Mouse (Mus musculus): ENCODE data around the gene Rnase10.
"Not testable (repeated sequence)": the region's sequence is repeated elsewhere in the genome, so short reads cannot be mapped to it uniquely, and the experiment has no call there.

The Rnase10 gene

DNA sequence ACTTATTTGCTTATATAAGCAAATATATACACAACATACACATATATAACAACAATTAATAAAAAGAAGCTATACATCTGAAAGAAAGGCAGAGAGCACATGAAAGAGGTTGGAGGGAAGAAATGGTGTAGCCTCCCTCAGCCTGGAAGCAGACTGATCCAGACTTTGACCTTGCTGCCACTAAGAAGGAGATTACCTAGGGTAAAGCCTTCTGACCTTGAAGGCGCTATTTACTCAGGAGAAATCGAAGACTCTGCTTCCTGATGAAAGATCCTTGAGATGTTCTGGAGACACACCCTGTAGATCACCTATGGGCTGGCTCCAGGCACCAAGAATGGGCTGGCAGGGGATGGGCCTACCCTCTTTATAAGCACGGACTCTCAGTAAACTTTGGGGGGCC is 7.2 kb downstream of the Rnase10 start:
- DNase-seq: not testable (repeated sequence)

DNA sequence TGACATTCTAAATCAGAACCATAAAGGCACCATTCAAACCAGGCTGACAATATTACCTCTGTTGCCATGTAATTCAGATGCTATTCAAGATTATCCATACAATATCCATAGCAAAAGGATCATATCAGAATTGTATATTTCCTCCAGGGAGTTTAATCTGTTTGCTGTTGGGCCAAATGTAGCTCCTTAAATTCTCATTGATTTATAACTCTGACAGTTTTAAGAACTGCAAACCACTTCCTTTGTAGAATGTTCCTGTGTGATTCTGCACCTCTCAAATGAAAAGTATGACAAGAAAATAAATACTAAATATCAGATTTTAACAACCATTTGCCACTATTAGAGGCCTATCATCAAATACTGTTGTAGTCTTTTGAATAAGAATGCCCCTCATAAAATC is 8.2 kb downstream of the Rnase10 start:
- DNase-seq: no peak

DNA sequence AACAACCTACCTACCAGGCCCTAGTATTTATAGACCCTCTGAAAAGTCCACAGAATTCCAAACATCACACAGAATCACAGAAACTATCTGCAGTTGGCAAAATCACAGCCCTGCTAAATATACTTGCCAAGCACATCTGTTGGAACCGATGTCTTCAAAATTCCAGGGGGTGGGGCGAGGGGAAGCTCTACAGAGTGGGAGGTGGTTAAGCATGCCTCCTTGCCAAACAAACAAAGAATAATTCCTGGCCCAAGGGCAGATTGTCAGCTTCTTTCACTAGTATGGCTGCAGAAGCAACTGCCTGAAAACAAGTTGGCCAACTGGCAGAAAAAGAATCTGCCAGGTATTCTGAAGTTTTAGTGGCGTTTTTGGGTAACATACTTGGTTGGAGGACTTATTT is 9.7 kb downstream of the Rnase10 start:
- DNase-seq: peak; percentile 96

DNA sequence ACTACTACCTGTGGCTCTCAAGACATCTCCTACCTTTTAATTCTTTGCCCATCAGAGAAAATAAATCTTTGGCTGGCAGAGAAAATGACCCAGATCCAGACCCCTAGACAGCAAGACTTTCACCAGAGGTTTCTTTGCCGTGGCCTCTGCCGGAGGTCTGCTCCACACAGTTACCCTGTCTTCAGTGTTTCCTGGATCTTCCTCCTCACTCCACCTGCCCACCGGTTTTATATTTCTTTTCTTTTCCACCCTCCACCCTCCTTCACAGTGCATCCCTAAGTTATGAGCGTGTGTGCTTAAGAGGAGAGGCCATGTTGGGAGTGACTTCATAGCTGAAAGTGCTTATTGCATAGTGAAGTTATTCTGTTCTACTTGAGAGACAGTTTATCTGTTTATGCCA is 15.9 kb downstream of the Rnase10 start:
- no peak for DNase-seq

DNA sequence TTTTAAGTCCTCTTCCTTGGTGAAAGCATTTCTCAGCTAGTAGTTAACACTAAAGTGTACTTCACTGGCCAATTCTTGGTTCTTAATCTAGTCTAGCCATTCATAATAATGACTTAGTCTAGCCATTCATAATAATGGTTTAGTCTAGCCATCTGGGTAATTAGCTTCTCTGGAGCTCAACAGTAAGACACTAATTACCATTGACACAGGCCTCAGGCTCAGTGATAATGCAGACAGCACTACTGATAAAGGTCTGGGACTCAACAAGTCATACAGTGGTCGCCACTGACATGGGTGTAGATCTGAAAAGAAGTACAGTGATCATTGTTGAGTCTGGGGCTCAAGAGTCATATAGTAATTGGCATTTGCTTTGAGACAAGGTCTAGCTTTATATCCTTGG is 17.3 kb downstream of the Rnase10 start:
- no peak for DNase-seq

DNA sequence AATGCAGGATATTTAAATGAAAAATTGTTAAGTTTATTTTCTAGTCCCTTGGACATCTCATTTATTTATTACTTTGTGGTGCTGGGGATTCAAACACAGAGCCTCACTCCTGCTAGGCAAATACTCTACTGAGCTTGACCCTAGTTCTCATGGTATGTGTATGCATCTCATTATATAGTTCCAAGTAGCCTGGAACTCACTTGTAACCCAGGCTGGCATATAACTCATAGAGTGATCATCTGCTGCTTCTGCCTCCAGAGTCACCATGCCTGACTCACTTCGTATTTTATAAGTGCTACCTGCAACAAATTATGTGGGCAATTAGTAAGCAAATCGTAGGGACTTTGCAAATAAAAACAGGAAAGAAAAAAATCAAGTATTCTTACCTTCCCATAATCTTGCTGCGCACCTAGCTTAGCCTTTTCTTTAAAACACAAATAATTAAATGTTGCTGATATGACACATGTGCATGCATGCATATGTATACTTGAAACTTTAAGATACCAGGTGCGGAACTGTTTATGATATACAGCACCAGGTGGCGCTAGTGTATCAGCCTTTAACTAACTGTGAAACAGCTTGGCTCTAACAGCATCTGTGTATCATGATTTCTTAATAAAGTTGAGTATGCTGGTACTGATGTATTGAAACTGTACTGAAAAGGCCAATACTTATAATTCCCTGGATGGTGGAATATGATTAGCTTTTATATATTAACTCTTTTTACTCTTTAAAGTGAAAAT is 19.0 kb downstream of the Rnase10 start:
- peak; percentile 92 for DNase-seq

DNA sequence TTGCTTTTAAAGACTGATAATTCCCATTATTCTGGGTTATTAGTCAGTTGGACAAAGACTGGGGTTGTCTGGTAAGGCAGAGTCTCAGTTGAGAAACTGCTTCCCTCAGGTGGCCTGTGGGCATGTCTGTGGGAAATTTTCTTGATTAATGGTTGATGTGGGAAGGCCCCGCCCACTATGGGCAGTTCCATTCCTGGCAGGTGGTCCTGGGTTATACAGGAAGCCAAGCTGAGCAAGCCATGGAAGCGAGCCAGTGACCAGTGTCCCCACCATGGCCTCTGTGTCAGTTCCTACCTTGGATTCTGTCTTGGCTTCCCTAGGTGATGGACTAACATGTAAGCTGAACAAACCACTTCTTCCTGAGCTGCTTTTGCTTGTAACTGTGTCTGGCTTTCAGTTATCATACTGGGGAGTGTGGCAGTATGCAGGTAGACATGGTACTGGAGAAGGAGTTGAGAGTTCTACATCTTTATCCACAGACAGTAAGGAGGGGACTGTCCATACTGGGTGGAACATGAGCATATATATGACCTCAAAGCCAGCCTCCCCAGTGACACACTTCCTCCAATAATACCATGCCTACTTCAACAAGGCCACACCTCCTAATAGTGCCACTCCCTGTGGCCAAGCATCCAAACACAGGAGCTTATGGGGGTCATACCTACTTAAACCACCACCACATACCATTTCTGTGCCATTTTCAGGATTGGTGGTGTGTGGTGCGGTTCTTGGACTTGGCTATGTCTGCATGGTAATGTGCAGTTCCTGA is 20.0 kb downstream of the Rnase10 start:
- DNase-seq: peak; percentile 87

DNA sequence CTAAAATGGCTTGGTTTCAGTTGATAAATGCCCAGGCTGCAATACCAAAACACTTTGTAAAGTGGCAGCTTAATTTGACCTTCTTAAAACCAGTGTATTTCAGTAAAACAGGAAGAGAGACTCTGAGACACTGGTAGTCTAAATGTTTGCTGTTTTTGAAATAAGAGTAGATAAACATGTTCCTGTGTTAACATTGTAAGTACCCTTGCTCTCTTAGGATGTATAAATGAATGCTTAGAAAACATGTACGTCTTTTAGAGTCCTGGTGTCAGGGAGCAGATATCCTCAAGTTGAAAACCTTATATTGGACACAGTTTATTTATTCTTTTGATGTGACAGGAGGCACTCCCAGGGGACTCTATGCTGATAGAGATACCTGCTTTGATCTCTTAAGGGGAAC is 27.7 kb downstream of the Rnase10 start:
- DNase-seq: peak; percentile 4

DNA sequence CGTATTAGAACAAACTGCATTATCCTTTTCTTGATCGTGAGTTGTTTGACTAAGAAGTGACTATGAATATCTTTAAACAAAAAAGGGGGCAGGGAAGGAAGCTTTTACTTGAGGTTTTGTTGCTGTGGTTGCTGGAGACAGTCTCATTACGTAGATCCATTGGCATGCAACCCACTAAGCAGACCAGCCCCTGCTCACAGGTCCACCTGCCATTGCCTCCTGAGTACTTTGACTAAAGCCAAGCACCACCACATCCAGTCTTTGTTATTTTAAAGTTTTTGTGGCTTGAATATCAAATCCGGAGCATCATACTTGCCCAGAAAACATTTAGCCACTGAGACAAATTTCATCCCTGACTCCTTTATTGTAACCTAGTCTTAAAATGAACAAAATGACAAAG is 28.7 kb downstream of the Rnase10 start:
- DNase-seq: peak; percentile 11

DNA sequence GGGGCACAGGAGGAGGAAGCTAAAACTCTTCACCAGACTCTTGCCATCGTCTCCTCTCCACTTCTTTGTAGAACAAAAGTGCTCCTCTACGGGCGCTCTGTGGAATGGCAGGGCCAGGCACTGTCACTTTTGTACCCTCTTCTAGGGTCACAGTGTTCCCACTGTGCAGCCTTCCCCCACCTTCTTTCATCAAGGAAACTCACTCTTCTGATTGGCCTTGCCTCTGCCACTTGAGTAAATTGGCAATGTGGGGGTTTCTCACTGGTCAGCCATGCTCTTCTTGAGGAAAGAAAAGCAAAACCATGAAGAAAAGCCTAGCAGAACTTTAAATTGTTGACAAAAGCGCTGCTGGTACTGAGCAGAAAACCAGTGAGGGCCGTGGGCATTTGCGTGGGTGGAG is 34.2 kb downstream of the Rnase10 start, which contains the start of gene Rnase9:
TSS of gene Rnase9 (minus strand) at position 101 of the 400 bp plus-strand sequence.
- peak; percentile 51 for DNase-seq

DNA sequence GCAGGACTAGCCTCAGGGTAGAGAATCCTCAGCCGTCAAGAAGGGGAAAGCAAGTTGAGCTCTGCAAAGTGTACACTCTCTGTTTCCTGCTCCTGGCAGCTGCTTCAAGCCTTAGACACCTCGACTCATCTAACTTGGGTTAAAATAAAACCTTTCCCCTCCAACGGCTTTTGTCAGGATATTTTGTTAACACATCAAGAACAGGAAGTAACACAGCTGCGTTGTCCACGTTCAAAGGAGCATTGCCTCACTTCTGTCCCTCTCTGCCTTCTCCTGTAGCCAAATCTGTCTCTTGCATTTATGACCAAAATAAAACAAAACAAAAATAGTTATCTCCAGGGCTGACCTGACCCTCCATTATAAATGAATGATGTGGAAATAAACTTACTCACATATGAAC is 40.3 kb downstream of the Rnase10 start:
- DNase-seq: peak; percentile 66

DNA sequence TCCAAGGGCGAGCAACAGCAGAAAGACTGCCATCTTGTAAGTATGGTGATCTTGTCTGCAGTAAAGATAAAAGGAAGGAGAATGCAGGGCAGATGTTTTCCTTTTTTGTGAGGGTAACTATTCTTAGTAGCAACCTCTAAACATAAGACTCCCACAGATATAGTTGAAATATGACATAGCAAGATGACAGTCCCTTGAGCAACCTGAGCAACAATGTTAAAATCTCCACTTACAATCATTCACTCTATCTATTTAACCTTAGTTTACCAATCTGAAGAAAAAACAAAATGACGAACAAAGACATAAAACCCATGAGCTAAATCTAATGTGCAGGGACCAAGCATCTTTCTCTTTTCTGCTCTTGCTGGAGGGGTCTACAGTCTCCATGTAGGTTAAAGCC is 42.5 kb downstream of the Rnase10 start, which contains the start of gene Rnase11:
TSS of gene Rnase11 (minus strand) at position 101 of the 400 bp plus-strand sequence.
- DNase-seq: no peak

DNA sequence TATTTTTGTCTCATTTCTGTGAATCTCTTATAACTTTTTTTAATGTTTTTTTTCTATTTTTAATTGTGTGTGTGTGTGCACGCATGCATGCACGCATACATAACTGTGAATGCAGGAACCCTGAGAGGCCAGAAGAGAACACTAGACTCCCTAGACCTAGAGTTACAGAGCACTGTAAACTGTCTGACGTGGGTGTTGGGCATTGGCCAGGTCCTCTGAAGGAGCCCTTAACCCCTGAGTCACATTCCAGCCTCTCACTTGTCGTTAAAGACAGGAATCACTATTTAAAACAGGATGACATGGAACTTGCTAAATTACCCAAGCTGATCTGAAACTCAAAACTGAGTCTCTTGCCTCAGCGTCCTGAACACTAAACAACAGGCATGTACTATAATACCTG is 44.4 kb downstream of the Rnase10 start:
- DNase-seq: peak; percentile 39

DNA sequence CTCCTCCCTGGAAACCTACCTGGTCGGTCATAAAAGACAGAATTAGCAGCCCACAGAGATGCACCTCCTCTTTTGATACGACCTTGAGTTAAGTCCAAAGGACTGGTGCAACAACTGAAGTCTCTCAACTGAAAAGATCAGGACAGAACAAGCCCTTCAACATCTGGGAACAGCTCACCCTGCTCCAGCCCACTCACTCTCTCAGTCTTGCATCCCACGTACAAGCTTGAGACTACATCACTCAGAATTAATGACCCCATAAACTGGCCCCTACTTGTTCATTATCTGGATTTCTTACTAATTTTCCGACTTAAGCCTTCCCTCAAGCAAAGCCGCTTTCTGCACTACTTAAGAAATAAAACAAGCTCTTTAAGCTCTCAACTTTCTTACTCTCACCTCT is 45.6 kb downstream of the Rnase10 start:
- DNase-seq: no peak

DNA sequence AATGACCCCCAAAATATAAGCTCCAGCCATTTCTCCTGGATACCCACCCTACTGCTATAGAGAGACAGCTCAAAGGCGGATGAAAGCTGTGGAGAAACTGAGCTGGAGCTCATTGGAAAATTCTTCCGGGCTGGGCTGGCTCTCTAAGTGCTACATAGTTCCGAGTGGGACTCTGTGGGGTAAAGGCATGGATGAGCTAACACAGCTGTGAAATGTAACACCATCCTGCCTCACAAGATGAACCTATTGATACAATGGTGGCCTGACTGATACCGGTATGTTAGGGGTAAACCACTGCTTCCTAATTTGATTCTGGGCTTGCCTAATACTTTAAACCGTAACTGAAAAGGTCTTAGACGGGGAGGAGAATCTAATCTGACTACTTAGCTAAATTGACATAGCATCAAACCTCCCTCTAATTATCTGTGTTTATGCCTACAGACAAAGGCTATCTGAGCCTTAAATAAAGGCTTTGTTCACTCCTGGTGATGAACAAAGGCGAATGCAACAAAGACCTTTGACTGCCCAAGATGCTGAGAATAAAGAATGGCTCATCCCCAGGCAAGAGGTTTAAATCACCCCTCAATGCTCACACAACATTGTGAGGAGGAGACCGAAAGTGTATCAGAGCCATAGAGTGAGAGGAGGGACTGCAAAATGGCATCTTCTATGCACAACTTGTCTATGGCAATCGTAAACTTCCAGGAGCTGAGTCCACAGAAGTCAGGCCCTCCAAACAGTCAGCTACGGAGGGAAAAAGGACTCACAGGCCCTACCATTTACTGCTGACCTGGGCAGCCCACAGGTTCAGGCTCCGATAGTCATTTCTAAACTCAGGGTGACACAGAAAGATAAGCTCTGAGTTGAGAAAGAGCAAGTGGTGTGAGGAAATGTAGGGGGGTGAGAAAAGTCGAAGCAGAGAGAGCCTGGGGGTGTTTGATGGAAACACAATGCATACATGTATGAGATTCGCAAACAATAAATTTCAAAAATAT is 47.0 kb downstream of the Rnase10 start:
- peak; percentile 64 for DNase-seq

DNA sequence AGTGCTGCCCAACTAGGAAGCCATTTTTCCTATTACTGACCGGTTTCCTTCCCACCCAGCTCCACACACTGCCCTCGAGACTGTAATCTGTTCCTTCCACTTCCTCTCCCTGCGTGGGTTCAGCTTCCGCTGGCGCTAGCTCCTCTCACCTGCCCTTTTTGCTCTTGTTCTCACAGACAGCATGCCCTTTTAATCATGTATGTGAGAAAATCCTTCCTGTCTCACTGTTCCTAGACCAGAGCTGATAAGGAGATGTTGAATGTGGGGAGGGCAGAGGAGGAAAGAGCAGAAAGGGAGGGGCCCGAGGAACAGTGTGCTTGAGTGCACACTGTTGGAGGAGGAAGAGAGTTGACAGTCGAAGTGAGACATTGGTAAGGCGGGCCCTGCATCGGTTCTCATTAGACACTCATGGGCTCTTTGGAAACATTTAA is 49.9 kb downstream of the Rnase10 start, which contains the start of gene Rnase12:
TSS of gene Rnase12 (minus strand) at position 261 of the 431 bp plus-strand sequence.
- peak; percentile 79 for DNase-seq
